Mouse (Mus musculus) stomach, postnatal 0 days (tissue): ENCODE measurements around the gene Slc34a2. TPM values are rescaled to one million over a fixed set of nuclear protein-coding genes. Genes with fewer than 3 reads are reported as not detected.

Experiments
- ATAC-seq: fragments of 200-750 bp; cut with Nextera tagmentation; 2 replicates; pipeline ENCODE4 v1.8.0; 2017; ENCODE audit not compliant: low FRiP score, low TSS enrichment
- DNase-seq: peaks from one replicate; pipeline ENCODE4 v3.0.0-alpha.2; 2016; ENCODE audit warnings: low spot score
- H3K27ac ChIP-seq: fragments of 300-500 bp; sonication (generic); replicated peaks from 2 replicates; pipeline ENCODE4 v1.5.1; 2014; ENCODE audit warnings: mild to moderate bottlenecking, control low read depth
- H3K27me3 ChIP-seq: fragments of 300-500 bp; sonication (generic); 2 replicates; pipeline ENCODE4 v1.6.1; 2014; ENCODE audit warnings: low read length; ENCODE audit not compliant: control insufficient read depth, insufficient read depth
- H3K36me3 ChIP-seq: fragments of 300-500 bp; sonication (generic); 2 replicates; pipeline ENCODE4 v1.6.1; 2014; ENCODE audit warnings: low read length, mixed read lengths; ENCODE audit not compliant: control insufficient read depth, insufficient read depth
- H3K4me1 ChIP-seq: fragments of 300-500 bp; sonication (generic); replicated peaks from 2 replicates; pipeline ENCODE4 v1.6.1; 2014; ENCODE audit warnings: antibody characterized with exemption; ENCODE audit not compliant: control insufficient read depth, insufficient read depth
- H3K4me2 ChIP-seq: fragments of 300-500 bp; sonication (generic); replicated peaks from 2 replicates; pipeline ENCODE4 v1.6.1; 2014; ENCODE audit warnings: low read depth, mild to moderate bottlenecking, control low read depth, moderate library complexity
- H3K4me3 ChIP-seq: fragments of 300-500 bp; sonication (generic); 2 replicates; pipeline ENCODE4 v1.5.1; 2014; ENCODE audit warnings: low read depth, low read length, control low read depth
- H3K9ac ChIP-seq: fragments of 300-500 bp; sonication (generic); 2 replicates; pipeline ENCODE4 v1.6.1; 2014; ENCODE audit warnings: mild to moderate bottlenecking, low read length, control low read depth, mixed read lengths
- H3K9me3 ChIP-seq: fragments of 300-500 bp; sonication (generic); 2 replicates; pipeline ENCODE4 v1.6.1; 2016; ENCODE audit warnings: low read length; ENCODE audit not compliant: control insufficient read depth
- CTCF ChIP-seq: IDR thresholded peaks from 2 replicates; pipeline ENCODE4 v1.5.1; 2016; ENCODE audit warnings: antibody characterized with exemption, low read depth, mild to moderate bottlenecking, moderate library complexity
- EP300 ChIP-seq: optimal IDR thresholded peaks from 2 replicates; pipeline ENCODE3; 2016; ENCODE audit warnings: antibody characterized with exemption
- WGBS: fragments of 180-500 bp; shearing (Covaris S2); extraction: QIAGEN DNeasy Blood & Tissue Kit; methylation state at CpG from one replicate; pipeline ENCODE4 v1.1.7; 2014; 5-methylcytosine and 5-hydroxymethylcytosine counted together
- polyA plus RNA-seq: library from polyadenylated mRNA; unstranded; fragments of >200 nt; fragmentation: Nextera tagmentation; extraction: Ambion mirVana; gene quantifications from 2 replicates; pipeline ENCODE4 v1.2.1, GENCODE M21; 2015

The Slc34a2 gene
- polyA plus RNA-seq, 1 experiment from 2014 or later, result 0.69 TPM

DNA sequence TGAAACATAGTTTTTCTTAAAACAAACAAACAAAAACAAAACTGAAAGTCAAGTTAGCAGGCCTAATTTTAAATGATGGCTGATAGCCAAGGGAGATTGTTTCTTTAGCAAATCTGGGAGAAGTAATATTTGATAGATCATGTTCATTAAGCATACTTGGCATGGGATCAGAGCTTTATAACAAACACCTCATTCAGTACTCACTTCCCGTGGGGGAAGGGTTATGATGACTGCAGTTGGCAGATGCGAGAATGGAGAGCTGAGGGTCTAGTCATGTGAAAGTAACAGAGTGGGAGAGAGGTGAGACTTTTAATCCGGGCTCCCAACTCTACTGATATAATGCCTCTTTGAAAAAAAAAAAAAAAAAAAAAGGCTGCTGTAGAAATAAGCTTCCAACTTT is 81.8 kb downstream of the Slc34a2 start:
- Histone ChIP-seq H3K36me3 (no peaks in the 10 kb centered on the region), H3K4me1 (no peaks in the 10 kb centered on the region), H3K27ac (no peak overlapping the region), H3K27me3 (no peaks in the 10 kb centered on the region), H3K9me3 (no peaks in the 10 kb centered on the region), H3K4me2 (no peak overlapping the region), H3K4me3 (no peak overlapping the region), H3K9ac (no peak overlapping the region)
- TF ChIP-seq EP300, result no peak
- TF ChIP-seq CTCF, result no peak
- DNase-seq (no peak), ATAC-seq (no peak)
- WGBS, result 48% methylated on average over 3 of the region's 3 CpGs

Other genes with a start within 250 kb of the Slc34a2 start
- gene Anapc4, start 204.1 kb upstream of the Slc34a2 start, polyA plus RNA-seq, result 37.3 and 43.9 TPM in 2 replicates
- 10.0 and 11.3 TPM in 2 replicates for gene Sel1l3, start 175.8 kb downstream of the Slc34a2 start, polyA plus RNA-seq
- 80.2 and 82.9 TPM in 2 replicates for gene Smim20, start 229.0 kb downstream of the Slc34a2 start, polyA plus RNA-seq